Mouse (Mus musculus): Measurements from ENCODE around the gene Zcchc3.

Zcchc3 gene

DNA sequence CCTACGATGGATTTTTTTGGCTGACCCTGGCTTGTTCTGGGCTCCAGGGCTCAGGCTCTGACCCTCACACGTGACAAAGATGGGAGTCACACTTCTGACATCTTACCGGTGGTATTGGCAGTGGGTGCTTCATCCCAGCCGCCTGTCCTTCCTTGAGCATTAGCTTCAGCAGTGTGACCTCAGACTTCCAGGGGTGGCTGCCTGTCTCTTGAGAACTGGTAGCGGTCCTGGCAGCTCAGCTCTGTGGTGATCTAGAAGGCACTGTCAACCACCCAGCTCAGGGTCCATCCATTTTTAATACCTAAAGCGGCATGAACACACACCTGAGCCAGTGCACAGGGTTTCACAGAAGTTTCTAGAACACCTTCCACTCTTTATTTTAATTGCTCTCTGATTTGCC is 5.0 kb downstream of the Zcchc3 start:
- DNase-seq (ENCODE audit: low read depth), result no peak

DNA sequence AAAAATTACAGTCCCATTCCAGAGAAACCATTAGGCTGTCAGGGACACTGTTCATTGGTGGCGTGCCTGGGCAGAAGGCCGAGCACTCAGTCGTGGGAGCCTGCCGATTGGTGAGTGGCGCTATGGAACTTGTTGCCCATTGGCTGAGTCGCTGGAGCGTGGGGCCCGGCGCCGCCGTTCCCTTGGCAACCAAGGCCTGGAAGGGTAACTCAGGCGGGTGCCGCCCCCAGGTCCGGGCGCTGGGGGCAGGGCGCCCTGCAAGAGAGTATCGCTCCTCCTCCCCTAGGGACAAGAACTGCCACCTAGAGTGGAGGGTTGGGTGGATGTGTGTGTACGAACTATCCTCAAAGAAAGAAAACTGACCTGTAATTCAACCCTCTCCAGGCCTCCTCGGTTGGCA is 8.7 kb downstream of the Zcchc3 start:
- DNase-seq (ENCODE audit: low read depth), result peak; percentile 87

DNA sequence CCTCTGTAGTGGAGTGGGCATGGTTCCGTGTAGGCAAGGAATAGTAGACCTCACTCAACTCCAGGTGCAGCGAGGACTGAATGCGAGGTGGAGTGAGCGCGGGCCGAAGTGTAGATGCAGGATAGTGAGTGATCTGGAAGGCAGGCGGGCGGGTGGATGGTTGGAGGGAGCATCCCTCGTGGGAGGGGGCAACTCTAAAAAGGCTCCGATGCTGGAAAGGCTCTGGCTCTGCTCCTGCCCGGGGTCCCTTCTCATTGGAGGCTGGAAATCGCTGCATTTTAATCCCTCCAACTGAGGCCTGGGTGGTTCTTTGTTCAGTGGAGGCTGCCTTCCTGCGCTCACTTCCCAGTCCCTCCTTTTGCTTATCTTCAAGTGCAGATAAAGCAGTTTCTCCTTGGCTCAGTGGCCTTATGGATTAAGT is 15.7 kb downstream of the Zcchc3 start:
- no peak for DNase-seq (ENCODE audit: low read depth)

DNA sequence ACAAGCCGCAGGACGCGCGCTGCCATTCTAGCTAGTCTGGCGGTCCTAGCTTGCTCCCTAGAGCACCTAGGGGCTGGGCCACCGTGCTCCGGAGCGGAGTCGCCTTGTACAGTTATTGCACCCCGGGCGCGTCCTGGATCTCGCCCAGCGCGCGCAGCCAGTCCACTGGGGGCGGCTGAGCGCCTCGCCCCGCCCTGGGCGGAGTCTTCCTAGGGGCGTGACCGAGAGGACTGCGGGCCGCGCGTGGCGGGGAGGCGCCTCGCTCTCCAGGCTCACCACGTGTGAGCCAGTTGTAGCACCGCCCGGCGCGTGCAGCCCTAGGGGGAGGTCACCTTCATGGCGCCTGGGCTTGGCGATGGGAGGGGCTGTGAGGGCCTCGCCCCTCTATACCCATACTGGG is 16.1 kb downstream of the Zcchc3 start:
- DNase-seq (ENCODE audit: low read depth), result peak; percentile 92

- DNase-seq (ENCODE audit: low read depth), result peak; percentile 94
These were observed 17.0 kb downstream of the Zcchc3 start, which contains the start of gene Sox12 for GRCm38 (mm10) chr2:152397680-152398435. Sox12 (minus strand) TSS chr2:152398063.

DNA sequence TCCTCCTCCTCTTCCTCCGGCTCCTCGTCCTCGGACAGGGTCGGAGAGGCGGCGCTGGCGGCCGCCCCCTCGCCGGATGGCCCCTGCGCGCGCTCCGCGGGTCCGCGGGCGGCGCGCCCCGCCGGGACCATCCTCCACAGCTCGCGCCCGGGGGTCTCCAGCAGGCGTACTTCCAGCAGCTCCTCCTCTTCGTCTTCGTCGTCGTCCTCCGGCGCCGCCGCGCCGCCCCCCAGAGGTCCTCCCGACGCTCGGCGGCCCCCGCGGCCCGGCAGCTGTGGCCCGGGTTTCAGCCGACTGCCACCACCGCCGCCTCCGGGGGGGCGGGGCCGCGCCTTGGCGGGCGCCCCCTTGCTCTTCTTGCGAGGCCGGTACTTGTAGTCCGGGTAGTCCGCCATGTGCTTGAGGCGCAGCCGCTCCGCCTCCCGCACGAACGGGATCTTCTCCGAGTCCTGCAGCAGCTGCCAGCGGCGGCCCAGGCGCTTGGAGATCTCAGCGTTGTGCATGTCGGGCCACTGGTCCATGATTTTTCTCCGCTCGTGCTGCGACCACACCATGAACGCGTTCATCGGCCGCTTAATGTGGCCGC is 17.7 kb downstream of the Zcchc3 start:
- DNase-seq (ENCODE audit: low read depth), result peak; percentile 69

- DNase-seq (ENCODE audit: low read depth), result peak; percentile 79
These were observed 18.5 kb downstream of the Zcchc3 start for GRCm38 (mm10) chr2:152396110-152397003.

GRCm38 (mm10) chr2:152395271-152395920 is 19.4 kb downstream of the Zcchc3 start:
- DNase-seq (ENCODE audit: low read depth), result no peak

- no peak for DNase-seq (ENCODE audit: low read depth)
These were observed 21.4 kb downstream of the Zcchc3 start for GRCm38 (mm10) chr2:152393225-152394017.

- DNase-seq (ENCODE audit: low read depth), result peak; percentile 70
These were observed 22.0 kb downstream of the Zcchc3 start for GRCm38 (mm10) chr2:152392786-152393185.

GRCm38 (mm10) chr2:152384191-152384590 is 30.6 kb downstream of the Zcchc3 start:
- DNase-seq (ENCODE audit: low read depth), result no peak

DNA sequence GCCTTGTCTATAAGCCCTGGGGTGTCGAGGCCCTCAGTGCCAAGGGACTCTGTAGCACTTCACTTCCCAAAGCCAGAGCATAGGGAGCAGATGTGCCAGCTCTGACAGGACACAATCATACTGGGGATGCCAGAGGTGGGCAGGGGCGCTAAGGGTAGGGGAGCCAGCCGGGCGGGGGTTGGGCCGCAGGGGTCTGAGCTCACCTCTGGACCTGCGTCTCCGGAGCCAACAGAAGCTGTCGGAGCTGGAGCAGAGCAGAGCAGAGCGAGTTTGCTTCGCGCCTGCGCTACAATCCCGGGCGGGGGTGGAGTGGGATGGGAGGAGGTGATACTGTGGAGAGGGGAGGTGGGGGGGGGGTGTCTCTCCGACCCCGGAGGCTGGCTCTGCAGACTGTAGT is 38.5 kb downstream of the Zcchc3 start, which contains the start of gene Nrsn2:
Nrsn2 (minus strand) TSS at position 294 of the 397 bp plus-strand sequence.
- no peak for DNase-seq (ENCODE audit: low read depth)

- DNase-seq (ENCODE audit: low read depth), result no peak
These were observed 39.0 kb downstream of the Zcchc3 start for GRCm38 (mm10) chr2:152375652-152376344.

GRCm38 (mm10) chr2:152373547-152373946 is 41.3 kb downstream of the Zcchc3 start:
- DNase-seq (ENCODE audit: low read depth), result no peak

DNA sequence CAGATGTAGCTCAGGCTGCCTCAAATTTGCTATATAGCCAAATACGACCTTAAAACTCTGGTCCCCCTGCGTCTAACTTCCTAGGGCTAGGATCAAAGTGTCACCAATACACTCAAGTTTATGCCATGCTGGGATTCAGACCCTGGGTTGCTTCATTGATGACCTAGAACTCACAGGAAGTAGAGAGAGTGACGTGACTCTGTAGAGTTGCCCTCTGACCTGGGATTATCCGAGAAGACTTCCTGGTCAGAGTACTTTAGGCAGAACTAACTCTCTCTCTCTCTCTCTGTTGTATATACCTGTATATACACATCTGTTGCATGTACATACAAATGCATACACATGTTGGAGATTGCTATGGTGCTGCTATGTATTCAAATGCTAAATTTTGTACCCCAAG is 42.2 kb downstream of the Zcchc3 start:
- DNase-seq (ENCODE audit: low read depth), result no peak

- DNase-seq (ENCODE audit: low read depth), result peak; percentile 82
These were observed 42.7 kb downstream of the Zcchc3 start for GRCm38 (mm10) chr2:152372104-152372503.

DNA sequence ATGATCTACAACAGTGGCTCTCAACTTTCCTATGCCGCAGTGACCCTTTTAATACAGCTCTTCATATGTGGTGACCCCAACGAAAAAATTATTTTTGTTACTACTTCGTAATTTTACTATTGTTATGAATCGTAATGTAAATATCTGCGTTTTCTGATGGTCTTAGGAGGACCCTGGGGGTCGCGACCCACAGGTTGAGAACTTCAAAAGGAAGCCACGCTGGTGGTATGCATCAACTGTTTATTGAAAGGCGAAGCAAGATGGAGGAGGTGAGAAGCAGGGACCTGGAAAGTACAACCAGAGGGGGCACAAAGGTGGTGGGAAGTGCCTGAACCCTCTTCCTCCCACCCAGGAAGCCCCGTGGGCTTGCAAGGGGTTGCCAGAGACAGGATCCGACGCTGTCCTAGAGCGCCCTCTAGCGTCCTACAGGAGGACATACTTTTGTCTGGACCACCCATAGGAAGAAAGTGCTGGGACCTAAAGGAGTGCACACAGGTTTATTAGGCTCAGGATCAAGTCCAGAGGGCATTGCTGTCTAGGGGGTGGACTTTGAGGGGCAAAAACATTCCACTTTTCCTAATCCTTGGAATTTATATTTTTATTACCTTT is 46.2 kb downstream of the Zcchc3 start:
- DNase-seq (ENCODE audit: low read depth), result peak; percentile 84

DNA sequence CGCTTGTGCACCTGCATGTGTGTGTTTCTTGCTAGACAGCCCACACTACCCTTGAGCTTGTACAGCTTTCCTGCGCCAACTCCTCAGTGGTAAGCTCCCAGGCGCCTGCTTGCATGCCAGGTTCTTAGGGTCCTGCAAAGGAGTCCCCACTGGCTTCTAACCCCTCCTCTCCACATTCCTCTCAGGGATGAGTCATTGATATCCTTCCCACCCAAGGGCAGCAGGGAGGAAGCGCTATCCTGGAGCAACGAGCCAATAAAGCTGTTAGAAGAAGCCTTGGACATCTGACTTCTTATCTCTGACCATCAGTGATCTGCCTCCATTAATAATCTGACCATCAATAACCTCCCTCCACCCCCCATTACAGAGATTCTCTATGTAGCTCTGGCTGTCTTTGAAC is 46.9 kb downstream of the Zcchc3 start:
- no peak for DNase-seq (ENCODE audit: low read depth)

DNA sequence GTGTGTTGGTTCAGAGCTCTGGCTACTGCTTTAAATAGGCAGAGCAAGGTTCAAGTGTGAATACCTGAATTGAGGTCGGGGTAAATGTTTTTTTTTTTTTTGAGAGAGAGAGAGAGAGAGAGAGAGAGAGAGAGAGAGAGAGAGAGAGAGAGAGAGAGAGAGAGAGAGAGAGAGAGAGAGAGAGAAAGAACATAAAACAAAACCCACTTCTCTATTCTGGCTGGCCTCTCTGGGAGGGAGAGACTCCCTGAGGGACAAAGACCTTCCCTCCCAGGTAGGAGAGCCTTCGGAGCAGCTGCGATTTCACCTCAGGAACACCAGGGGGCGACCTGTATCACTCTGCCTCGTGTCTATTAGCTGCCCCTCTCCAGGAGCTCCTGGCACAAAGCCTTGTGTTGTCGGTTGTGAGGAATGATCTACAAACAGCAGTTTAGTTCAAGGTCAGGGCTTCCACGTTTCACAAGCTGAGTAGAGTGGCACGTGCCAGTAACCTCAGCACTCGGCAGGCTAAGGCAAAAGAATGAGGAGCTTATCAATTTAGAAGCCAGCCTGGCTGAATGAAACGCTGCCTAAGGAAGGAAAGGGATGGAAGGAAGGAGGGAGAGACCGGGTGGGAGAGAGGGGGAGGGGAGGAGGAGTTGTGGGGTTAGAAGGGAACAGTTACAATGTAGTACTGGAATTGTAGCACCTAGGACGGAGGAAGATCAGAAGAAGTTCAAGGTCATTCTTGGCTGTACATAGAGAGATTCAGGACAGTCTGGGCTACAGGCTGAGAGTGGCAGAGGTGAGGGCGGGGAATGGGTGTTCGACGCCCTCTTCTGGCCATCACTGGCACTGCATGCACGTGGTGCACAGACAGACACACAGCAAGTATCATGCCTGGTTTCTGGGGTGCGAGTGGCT is 51.3 kb downstream of the Zcchc3 start:
- peak; percentile 84 for DNase-seq (ENCODE audit: low read depth)

Measured in induced T-regulatory cell, adult 2 months (primary cell).